Mouse (Mus musculus) limb, embryonic 13.5 days (tissue): ENCODE measurements around the gene Aak1. TPM values are rescaled to one million over a fixed set of nuclear protein-coding genes. Genes with fewer than 3 reads are reported as not detected.
"Not testable (repeated sequence)": the region's sequence is repeated elsewhere in the genome, so short reads cannot be mapped to it uniquely, and the experiment has no call there.

Experiments
- ATAC-seq: fragments of 200-750 bp; cut with Nextera tagmentation; 2 replicates; pipeline ENCODE4 v1.8.0; 2017; ENCODE audit warnings: low read depth, moderate number of reproducible peaks, moderate TSS enrichment; ENCODE audit not compliant: low FRiP score
- H3K27ac ChIP-seq: fragments of 300-500 bp; sonication (generic); 2 replicates; pipeline ENCODE4 v1.5.1; 2015; ENCODE audit warnings: inconsistent platforms, mild to moderate bottlenecking, moderate library complexity
- H3K27me3 ChIP-seq: fragments of 300-500 bp; sonication (generic); 2 replicates; pipeline ENCODE4 v1.6.1; 2015; ENCODE audit warnings: mild to moderate bottlenecking, inconsistent platforms
- H3K36me3 ChIP-seq: fragments of 300-500 bp; sonication (generic); 2 replicates; pipeline ENCODE4 v1.6.1; 2015; ENCODE audit warnings: inconsistent platforms, mild to moderate bottlenecking, moderate library complexity
- H3K4me1 ChIP-seq: fragments of 300-500 bp; sonication (generic); 2 replicates; pipeline ENCODE4 v1.6.1; 2015; ENCODE audit warnings: inconsistent platforms
- H3K4me2 ChIP-seq: fragments of 300-500 bp; sonication (generic); replicated peaks from 2 replicates; pipeline ENCODE4 v1.6.1; 2015; ENCODE audit warnings: inconsistent platforms, mild to moderate bottlenecking, moderate library complexity
- H3K4me3 ChIP-seq: fragments of 300-500 bp; sonication (generic); 2 replicates; pipeline ENCODE4 v1.5.1; 2015; ENCODE audit warnings: moderate library complexity, mild to moderate bottlenecking, inconsistent platforms
- H3K9ac ChIP-seq: fragments of 300-500 bp; sonication (generic); 2 replicates; pipeline ENCODE4 v1.6.1; 2015; ENCODE audit warnings: mild to moderate bottlenecking, inconsistent platforms
- H3K9me3 ChIP-seq: fragments of 300-500 bp; sonication (generic); 2 replicates; pipeline ENCODE4 v1.6.1; 2016; ENCODE audit warnings: inconsistent platforms
- WGBS: fragments of 180-500 bp; shearing (Covaris S2); methylation state at CpG from one replicate; pipeline ENCODE4 v1.1.7; 2015; 5-methylcytosine and 5-hydroxymethylcytosine counted together
- polyA plus RNA-seq: library from polyadenylated mRNA; unstranded; fragments of >200 nt; fragmentation: Nextera tagmentation; extraction: Ambion mirVana; gene quantifications from 2 replicates; pipeline ENCODE4 v1.2.1, GENCODE M21; 2015

The Aak1 gene
- polyA plus RNA-seq, 1 experiment from 2014 or later, result 18.8 TPM

GRCm38 (mm10) chr6:86871783-86872182, 22.5 kb downstream of the Aak1 start:
- 95% methylated on average over 10 of the region's 10 CpGs for WGBS
- no peak for ATAC-seq
- H3K4me3 ChIP-seq, result no peak overlapping the region
- H3K4me1 ChIP-seq, result peaks cover 14% of the 10 kb centered on the region; the same call in 1 of the 2 replicates
- peaks cover 5% of the 10 kb centered on the region for H3K36me3 ChIP-seq
- no peak overlapping the region for H3K9ac ChIP-seq
- no peak overlapping the region for H3K4me2 ChIP-seq
- H3K9me3 ChIP-seq, result no peaks in the 10 kb centered on the region
- no peaks in the 10 kb centered on the region for H3K27me3 ChIP-seq
- H3K27ac ChIP-seq, result no peak overlapping the region

DNA sequence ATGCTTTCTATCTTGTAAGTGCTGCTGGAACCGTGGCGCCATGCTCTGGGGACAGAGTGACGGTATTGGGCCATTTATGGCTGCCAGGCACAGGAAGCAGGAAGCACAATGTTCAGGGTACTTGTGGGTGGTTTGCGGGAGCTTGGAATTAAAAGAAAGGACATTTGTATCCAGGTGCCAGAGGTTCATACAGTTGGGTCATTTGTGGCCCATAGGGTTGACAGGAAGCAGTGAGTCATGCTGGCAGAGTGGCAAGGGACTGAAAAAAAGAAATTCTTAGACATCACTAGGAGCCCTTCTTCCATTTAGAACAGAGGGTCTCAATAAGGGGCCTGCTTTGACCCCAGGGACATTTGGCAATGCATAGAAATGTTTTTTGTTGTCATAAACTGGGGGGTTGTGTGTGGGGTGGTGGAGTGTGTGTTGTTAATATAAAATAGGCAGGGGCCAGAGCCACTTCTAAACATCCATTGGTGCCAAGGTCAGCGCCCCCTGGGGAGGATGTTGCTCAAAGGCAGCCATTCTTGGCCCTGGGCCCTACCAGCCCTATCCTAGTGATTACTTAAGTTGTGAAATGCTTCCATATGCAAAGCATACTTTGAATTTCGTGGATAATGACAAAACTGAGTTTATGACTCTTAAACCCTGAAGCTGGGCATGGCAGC, 25.5 kb downstream of the Aak1 start:
- no peak overlapping the region for H3K9ac ChIP-seq
- no peaks in the 10 kb centered on the region for H3K9me3 ChIP-seq
- H3K4me3 ChIP-seq, result no peak overlapping the region
- no peak overlapping the region for H3K4me2 ChIP-seq
- peak overlapping the region; percentile 23; the same call in 1 of the 2 replicates for H3K27ac ChIP-seq
- ATAC-seq, result no peak
- no peaks in the 10 kb centered on the region for H3K27me3 ChIP-seq
- 77% methylated on average over 6 of the region's 6 CpGs for WGBS
- H3K36me3 ChIP-seq, result peaks cover 5% of the 10 kb centered on the region
- H3K4me1 ChIP-seq, result peaks cover 8% of the 10 kb centered on the region; the same call in 1 of the 2 replicates

DNA sequence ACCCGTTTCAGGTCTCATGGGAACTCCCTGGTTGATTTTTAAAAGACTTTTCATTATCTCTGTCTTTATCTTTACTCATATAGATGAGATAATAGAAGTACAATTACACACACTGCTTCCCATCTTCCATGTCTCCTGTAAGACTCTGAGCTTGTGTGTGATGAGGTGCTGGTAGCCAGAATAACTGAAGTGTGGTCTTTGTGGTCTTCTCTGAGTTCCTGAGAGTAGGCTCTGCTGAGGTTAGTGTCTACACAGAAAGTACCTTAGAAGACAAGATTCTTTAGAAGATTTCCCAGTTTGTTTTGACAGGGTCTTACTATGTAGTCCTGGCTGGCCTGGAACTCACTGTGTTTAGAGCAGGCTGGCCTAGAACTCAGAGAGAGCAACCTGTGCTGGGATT, 27.1 kb downstream of the Aak1 start:
- no peak overlapping the region for H3K27ac ChIP-seq
- no peak overlapping the region for H3K4me3 ChIP-seq
- peaks cover 5% of the 10 kb centered on the region for H3K36me3 ChIP-seq
- peaks cover 8% of the 10 kb centered on the region; the same call in 1 of the 2 replicates for H3K4me1 ChIP-seq
- no peak for ATAC-seq
- 57% methylated on average over 1 of the region's 1 CpGs for WGBS
- no peak overlapping the region for H3K9ac ChIP-seq
- H3K4me2 ChIP-seq, result no peak overlapping the region
- H3K9me3 ChIP-seq, result no peaks in the 10 kb centered on the region
- no peaks in the 10 kb centered on the region for H3K27me3 ChIP-seq

- H3K4me1 ChIP-seq, result not testable (repeated sequence)
Measured at GRCm38 (mm10) chr6:86878656-86879055, 29.3 kb downstream of the Aak1 start.

DNA sequence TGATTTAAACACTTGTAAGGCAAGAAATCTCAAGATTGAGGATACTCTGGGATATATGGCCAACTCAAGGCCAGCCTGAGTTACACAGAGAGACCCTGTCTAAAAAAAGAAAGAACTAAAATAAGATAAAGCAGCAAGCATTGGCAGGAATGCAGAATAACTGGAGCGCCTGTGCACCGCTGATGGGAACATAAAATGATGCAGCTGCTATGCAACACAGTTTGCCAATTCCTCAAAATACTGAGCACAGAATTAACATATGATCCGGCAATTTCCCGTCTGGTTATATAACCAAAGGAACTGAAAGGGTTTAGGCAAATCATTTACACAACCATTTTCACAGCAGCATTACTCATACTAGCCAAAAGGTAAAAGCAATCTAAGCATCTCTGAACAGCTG, 30.0 kb downstream of the Aak1 start:
- Histone ChIP-seq H3K4me3 (no peak overlapping the region), H3K4me2 (no peak overlapping the region), H3K27me3 (no peaks in the 10 kb centered on the region), H3K9me3 (no peaks in the 10 kb centered on the region), H3K4me1 (peaks cover 11% of the 10 kb centered on the region), H3K36me3 (no peaks in the 10 kb centered on the region), H3K27ac (no peak overlapping the region), H3K9ac (no peak overlapping the region)
- ATAC-seq, result no peak
- 88% methylated on average over 4 of the region's 4 CpGs for WGBS

More at GRCm38 (mm10) chr6:86878656-86879055, 29.3 kb downstream of the Aak1 start:
- H3K4me3 ChIP-seq, H3K4me2 ChIP-seq, H3K9me3 ChIP-seq, H3K36me3 ChIP-seq, ATAC-seq, H3K27ac ChIP-seq, H3K9ac ChIP-seq, H3K27me3 ChIP-seq: not testable (repeated sequence)
- WGBS, result 86% methylated on average over 3 of the region's 3 CpGs

DNA sequence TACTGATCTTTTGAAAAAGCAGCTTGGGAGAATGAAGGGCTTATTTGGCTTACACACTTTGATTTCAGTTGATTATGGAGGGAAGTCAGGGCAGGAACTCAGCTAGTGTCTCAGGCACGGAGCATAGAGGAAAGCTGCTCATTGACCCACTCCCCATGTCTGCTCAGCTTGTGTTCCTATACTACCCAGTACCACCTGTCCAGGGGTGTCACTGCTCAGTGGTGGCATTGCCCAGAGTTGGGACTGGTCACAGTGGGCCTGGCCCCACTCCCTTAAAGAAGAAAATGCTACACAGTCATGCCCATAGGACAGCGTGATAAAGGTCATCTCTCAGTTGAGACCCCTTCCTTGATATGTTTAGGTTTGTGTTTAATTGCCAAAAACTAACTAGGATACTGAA, 34.9 kb downstream of the Aak1 start:
- H3K4me2 ChIP-seq, result no peak overlapping the region
- WGBS, result 92% methylated on average over 2 of the region's 2 CpGs
- H3K4me3 ChIP-seq, result no peak overlapping the region
- no peak for ATAC-seq
- peaks cover 29% of the 10 kb centered on the region for H3K4me1 ChIP-seq
- no peak overlapping the region for H3K9ac ChIP-seq
- no peaks in the 10 kb centered on the region for H3K27me3 ChIP-seq
- H3K27ac ChIP-seq, result no peak overlapping the region
- peaks cover 10% of the 10 kb centered on the region; the same call in 1 of the 2 replicates for H3K36me3 ChIP-seq
- no peaks in the 10 kb centered on the region for H3K9me3 ChIP-seq

DNA sequence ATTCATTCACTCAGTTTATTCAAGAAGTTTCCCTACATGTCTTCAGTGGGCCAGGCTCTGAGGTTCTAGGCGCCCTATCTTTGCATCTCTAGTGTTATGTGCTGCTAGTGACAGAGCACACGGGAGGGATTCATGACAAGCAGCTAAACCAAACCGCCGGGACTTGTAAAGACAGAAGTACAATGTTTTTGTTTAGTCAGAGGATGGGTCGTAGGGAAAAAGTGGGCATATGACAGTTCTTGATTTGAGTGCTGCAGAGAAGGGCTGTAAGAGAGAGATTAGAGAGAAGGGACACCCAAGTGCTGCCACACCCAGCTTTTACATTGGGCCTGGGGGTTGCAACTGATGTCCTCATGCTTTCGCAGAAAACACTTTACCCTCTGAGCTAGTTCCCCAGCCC, 35.4 kb downstream of the Aak1 start:
- Histone ChIP-seq H3K36me3 (peaks cover 12% of the 10 kb centered on the region; the same call in 1 of the 2 replicates), H3K4me3 (no peak overlapping the region), H3K27me3 (no peaks in the 10 kb centered on the region), H3K9ac (no peak overlapping the region), H3K9me3 (no peaks in the 10 kb centered on the region), H3K4me2 (no peak overlapping the region), H3K4me1 (peaks cover 29% of the 10 kb centered on the region), H3K27ac (no peak overlapping the region; the same call in 1 of the 2 replicates)
- WGBS, result 89% methylated on average over 6 of the region's 6 CpGs
- ATAC-seq, result no peak

- Histone ChIP-seq H3K27me3 (no peaks in the 10 kb centered on the region), H3K9me3 (no peaks in the 10 kb centered on the region), H3K4me3 (no peak overlapping the region), H3K4me2 (no peak overlapping the region), H3K27ac (peak overlapping the region; percentile 44; the same call in 1 of the 2 replicates), H3K9ac (no peak overlapping the region; the same call in 1 of the 2 replicates), H3K36me3 (peaks cover 20% of the 10 kb centered on the region; the same call in 1 of the 2 replicates), H3K4me1 (peaks cover 29% of the 10 kb centered on the region)
- 59% methylated on average over 6 of the region's 6 CpGs for WGBS
- no peak for ATAC-seq
Measured at GRCm38 (mm10) chr6:86885816-86886529, 36.7 kb downstream of the Aak1 start.

DNA sequence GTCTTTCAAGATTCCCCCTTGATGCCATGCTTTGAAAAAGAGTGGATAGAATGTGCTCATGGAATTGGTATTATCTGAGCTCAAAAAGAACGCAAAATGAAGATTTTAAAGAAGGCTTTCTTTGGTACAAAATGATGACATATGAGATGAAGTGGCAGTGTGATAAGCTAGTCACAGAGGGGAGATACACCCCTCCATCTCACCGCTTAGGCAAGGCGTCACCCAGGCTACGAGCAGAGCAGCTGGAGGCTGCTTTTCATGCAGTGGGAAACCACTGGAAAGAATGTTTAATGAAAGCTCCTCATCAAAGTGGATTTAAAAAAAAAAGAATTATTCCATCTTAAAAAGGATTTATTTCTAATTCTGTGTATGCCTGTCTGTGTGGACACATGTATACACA, 37.5 kb downstream of the Aak1 start:
- Histone ChIP-seq H3K9ac (no peak overlapping the region), H3K4me1 (peaks cover 29% of the 10 kb centered on the region), H3K9me3 (no peaks in the 10 kb centered on the region), H3K4me3 (no peak overlapping the region), H3K36me3 (peaks cover 20% of the 10 kb centered on the region; the same call in 1 of the 2 replicates), H3K27me3 (no peaks in the 10 kb centered on the region), H3K27ac (no peak overlapping the region), H3K4me2 (no peak overlapping the region)
- WGBS, result 90% methylated on average over 4 of the region's 4 CpGs
- no peak for ATAC-seq

GRCm38 (mm10) chr6:86897520-86897919, 48.2 kb downstream of the Aak1 start:
- no peak overlapping the region for H3K27ac ChIP-seq
- WGBS, result 90% methylated on average over 6 of the region's 6 CpGs
- no peak overlapping the region for H3K9ac ChIP-seq
- H3K9me3 ChIP-seq, result no peaks in the 10 kb centered on the region
- H3K36me3 ChIP-seq, result peaks cover 10% of the 10 kb centered on the region; the same call in 1 of the 2 replicates
- no peaks in the 10 kb centered on the region for H3K27me3 ChIP-seq
- H3K4me2 ChIP-seq, result no peak overlapping the region
- H3K4me1 ChIP-seq, result no peaks in the 10 kb centered on the region
- no peak for ATAC-seq
- no peak overlapping the region for H3K4me3 ChIP-seq

- no peak for ATAC-seq
- Histone ChIP-seq H3K4me3 (no peak overlapping the region), H3K4me1 (no peaks in the 10 kb centered on the region), H3K4me2 (no peak overlapping the region), H3K27me3 (no peaks in the 10 kb centered on the region), H3K9me3 (no peaks in the 10 kb centered on the region), H3K27ac (no peak overlapping the region), H3K36me3 (peaks cover 10% of the 10 kb centered on the region), H3K9ac (no peak overlapping the region)
- WGBS, result 34% methylated on average over 3 of the region's 3 CpGs
Measured at GRCm38 (mm10) chr6:86899053-86899452, 49.7 kb downstream of the Aak1 start.

GRCm38 (mm10) chr6:86899965-86900364, 50.6 kb downstream of the Aak1 start:
- ATAC-seq, result no peak
- H3K9ac ChIP-seq, result no peak overlapping the region
- 85% methylated on average over 3 of the region's 3 CpGs for WGBS

More at GRCm38 (mm10) chr6:86899965-86900364, 50.6 kb downstream of the Aak1 start:
- no peak overlapping the region for H3K4me2 ChIP-seq
- no peaks in the 10 kb centered on the region for H3K9me3 ChIP-seq
- H3K4me3 ChIP-seq, result no peak overlapping the region
- H3K36me3 ChIP-seq, result peaks cover 8% of the 10 kb centered on the region
- no peaks in the 10 kb centered on the region for H3K4me1 ChIP-seq
- no peak overlapping the region for H3K27ac ChIP-seq
- no peaks in the 10 kb centered on the region for H3K27me3 ChIP-seq
